Mouse (Mus musculus) liver, adult 2 months (tissue): ENCODE measurements around the gene Kcnj15.

Experiments
- CTCF ChIP-seq: fragments of 200-500 bp; IDR thresholded peaks from 2 replicates; pipeline ENCODE4 v1.5.1; 2011; ENCODE audit warnings: low read depth, low read length, control low read depth
- POLR2A ChIP-seq: fragments of 200-500 bp; IDR thresholded peaks from 2 replicates; pipeline ENCODE4 v1.6.1; 2011; ENCODE audit warnings: low read length, control low read depth; ENCODE audit not compliant: insufficient read depth; ENCODE audit errors: extremely low read depth

- TF ChIP-seq POLR2A, result no peak
- TF ChIP-seq CTCF, result no peak
Measured at GRCm38 (mm10) chr16:95332159-95332558, 74.8 kb downstream of the Kcnj15 start.
